Mouse (Mus musculus) 3134 (cell line): Measurements from ENCODE around the gene Krtap6-5.
"Not testable (repeated sequence)": the region's sequence is repeated elsewhere in the genome, so short reads cannot be mapped to it uniquely, and the experiment has no call there.

Experiments used
- DNase-seq: peaks from one replicate; pipeline ENCODE4 v3.0.0-alpha.2; 2011; ENCODE audit warnings: low spot score; ENCODE audit not compliant: insufficient read length; ENCODE audit errors: extremely low read depth

The Krtap6-5 gene

DNA sequence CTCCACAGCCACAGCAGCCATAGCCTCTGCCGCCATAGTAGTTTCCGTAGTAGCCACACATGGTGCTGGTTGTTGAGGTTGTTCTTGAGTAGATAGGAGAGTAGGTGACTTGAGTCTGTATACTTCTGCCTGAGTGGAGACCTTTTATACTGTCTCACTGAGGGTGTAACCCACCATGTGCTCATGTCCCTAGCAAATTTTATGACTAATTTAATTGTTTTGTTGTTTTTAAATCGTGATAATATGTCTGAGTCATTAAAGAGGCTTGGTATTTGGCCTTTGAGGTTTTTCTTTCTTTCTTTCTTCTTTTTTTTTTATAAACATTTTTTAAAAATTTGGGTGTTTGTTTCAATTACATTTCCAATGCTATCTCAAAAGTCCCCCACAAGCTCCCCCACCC, at the start of gene Krtap6-5:
Gene Krtap6-5, minus strand, starts transcription at position 101 of the 400 bp plus-strand sequence.
- DNase-seq, result no peak

DNA sequence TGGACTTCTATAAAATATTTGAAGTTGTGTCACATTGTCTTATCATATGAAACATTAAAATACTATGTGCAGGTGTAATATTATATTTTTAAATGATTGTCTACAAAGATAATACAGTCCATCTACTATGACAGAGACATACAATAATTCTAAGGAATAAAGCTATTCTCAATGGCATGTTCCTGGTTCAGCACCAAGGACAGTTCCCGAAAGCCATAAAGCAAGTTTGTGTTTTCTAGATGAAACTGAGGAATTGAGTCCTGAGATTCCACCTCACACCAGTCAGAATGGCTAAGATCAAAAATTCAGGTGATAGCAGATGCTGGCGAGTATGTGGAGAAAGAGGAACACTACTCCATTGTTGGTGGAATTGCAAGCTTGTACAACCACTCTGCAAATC, 23.4 kb upstream of the Krtap6-5 start:
- DNase-seq, result not testable (repeated sequence)

DNA sequence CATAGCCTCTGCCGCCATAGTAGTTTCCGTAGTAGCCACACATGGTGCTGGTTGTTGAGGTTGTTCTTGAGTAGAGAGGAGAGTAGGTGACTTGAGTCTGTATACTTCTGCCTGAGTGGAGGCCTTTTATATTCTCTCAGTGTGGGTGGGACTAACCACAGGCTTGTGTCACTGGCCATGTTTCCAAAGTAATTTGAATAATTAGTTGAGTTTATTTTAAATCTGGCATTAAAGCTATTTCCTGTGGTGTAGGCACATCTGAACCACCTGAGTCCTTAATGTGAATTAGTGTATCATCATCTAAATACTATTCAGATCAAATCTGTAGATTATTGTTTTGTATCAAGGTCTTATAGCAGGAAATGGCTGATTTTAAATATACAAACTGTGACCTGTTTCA, 16.2 kb upstream of the Krtap6-5 start, which contains the start of gene 1110025L11Rik:
Gene 1110025L11Rik, minus strand, starts transcription at position 101 of the 400 bp plus-strand sequence.
- DNase-seq, result not testable (repeated sequence)

DNA sequence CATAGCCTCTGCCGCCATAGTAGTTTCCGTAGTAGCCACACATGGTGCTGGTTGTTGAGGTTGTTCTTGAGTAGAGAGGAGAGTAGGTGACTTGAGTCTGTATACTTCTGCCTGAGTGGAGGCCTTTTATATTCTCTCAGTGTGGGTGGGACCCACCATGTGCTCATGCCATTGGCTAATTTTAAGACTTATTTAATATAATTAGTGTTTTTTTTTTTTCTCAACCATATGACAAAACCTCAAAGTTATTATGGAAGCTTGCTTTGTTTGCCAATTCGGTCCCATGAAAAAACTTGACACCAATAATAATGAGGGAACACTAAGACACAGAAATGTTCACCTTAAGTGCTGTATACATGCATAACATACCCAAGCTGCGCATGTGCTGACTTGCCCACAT, 6.3 kb downstream of the Krtap6-5 start, which contains the start of gene Gm10228:
Gene Gm10228, minus strand, starts transcription at position 101 of the 400 bp plus-strand sequence.
- not testable (repeated sequence) for DNase-seq

DNA sequence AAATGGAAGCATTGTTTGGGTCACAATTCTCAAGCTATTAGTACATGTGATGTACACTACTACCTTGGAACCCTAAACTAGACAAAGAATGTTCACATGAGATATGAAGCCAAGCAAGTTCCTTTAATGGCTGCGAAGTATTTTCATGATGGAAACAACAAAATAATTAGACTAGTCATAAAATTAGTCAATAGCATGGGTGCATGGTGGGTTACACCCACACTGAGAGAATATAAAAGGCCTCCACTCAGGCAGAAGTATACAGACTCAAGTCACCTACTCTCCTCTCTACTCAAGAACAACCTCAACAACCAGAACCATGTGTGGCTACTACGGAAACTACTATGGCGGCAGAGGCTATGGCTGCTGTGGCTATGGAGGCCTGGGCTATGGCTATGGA, 16.3 kb downstream of the Krtap6-5 start, which contains the start of gene Krtap6-1:
Gene Krtap6-1, plus strand, starts transcription at position 301 of the 400 bp plus-strand sequence.
- not testable (repeated sequence) for DNase-seq

DNA sequence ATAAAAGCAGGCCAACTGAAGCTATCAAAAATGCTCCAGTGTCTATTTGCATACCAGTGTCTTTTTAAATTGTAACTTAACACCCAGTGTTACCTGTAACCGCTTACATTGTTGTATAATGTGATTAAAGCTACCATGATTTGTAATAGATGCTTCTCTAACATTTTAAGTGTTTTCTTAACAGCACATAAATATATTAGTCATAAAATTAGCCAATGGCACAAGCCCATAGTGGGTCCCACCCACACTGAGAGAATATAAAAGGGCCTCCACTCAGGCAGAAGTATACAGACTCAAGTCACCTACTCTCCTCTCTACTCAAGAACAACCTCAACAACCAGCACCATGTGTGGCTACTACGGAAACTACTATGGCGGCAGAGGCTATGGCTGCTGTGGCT, 32.7 kb downstream of the Krtap6-5 start, which contains the start of gene Gm10229:
Gene Gm10229, plus strand, starts transcription at position 301 of the 400 bp plus-strand sequence.
- DNase-seq, result not testable (repeated sequence)

DNA sequence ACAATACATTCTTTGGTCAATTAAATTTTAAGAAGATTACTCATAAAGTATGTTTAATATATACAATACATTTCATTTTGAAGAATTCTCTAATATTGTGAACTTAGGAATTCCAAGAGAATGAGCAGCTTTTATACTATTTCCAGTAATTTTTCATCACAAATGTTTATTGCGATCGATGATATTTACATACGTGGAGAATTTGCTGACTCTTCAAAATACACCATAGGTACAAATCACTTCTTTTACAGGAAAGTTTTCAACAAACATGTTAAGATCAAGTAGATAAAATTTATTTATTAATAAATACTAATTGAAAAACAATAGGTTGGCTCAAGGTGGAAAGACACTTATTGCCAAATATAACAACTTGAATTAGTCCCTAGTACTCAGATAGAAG, 33.7 kb downstream of the Krtap6-5 start:
- no peak for DNase-seq

DNA sequence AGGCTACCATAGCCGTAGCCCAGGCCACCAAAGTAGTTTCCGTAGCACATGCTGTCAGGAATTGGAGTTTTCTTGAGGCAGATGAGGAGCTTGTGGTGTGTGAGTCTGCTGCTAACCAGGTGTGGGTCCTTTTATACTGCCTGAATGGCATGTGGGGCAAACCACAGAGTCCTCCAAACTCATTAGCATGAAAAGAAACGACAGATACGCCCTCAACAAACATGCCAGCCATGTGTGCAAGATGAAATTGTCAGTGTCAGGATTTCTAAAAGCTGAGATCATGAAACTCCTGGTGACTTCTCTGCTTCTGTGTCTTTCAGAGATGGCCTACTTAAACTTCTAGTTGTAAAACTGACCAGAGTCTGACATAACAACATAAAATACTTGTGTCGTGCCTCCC, 37.0 kb downstream of the Krtap6-5 start, which contains the start of gene Krtap22-2:
Gene Krtap22-2, minus strand, starts transcription at position 101 of the 400 bp plus-strand sequence.
- no peak for DNase-seq
